Mouse (Mus musculus) cortical plate, adult 2 months (tissue): Measurements from ENCODE around the gene Cnn1.

ENCODE experiments used
- CTCF ChIP-seq: fragments of 200-500 bp; IDR thresholded peaks from 2 replicates; pipeline ENCODE4 v1.5.1; 2011; ENCODE audit warnings: mild to moderate bottlenecking, control low read depth, low read length; ENCODE audit not compliant: insufficient read depth; ENCODE audit errors: extremely low read depth
- POLR2A ChIP-seq: fragments of 200-500 bp; IDR thresholded peaks from 2 replicates; pipeline ENCODE4 v1.6.1; 2011; ENCODE audit warnings: mild to moderate bottlenecking, low read length, control low read depth; ENCODE audit not compliant: insufficient read depth; ENCODE audit errors: extremely low read depth

- TF ChIP-seq POLR2A = no peak
- no peak for TF ChIP-seq CTCF
Measured at GRCm38 (mm10) chr9:22131226-22131981, 32.4 kb downstream of the Cnn1 start.
